Mouse (Mus musculus): ENCODE measurements around the gene Psmg4.

DNA sequence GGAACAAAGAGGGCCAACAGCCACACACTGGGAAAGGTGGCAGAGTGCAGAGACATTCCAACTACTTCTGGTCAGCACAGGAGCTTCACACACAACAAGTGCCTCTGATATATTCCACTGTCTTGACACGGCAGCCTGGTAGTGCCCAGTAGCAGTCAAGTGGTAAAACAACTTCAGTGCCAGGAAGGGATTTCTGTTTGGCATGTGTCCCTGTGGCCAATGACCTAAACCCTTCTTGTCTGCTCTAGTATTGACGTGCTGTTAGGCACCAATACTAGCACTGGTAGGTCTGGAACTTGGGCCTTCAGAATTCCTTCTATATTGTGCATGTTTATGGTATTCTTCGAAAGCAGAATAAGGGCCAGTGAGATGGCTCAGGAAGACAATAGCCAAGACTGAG is 42.5 kb downstream of the Psmg4 start:
- no peak for TF ChIP-seq CTCF (conservative IDR thresholded peaks at IDR 0.05; ENCODE audit: low read length)
- no peak for TF ChIP-seq POU5F1 (IDR thresholded peaks at IDR 0.05; ENCODE audit: borderline replicate concordance, low read length)
- TF ChIP-seq NANOG (IDR thresholded peaks at IDR 0.05; ENCODE audit: borderline replicate concordance, low read length): no peak
